Mouse (Mus musculus): Measurements from ENCODE around the gene Alkbh4. TPM values are rescaled to one million over a fixed set of nuclear protein-coding genes. Genes with fewer than 3 reads are reported as not detected.

Alkbh4 gene
- total RNA-seq, 2 experiments from 2014 or later: 8.1 to 9.4 TPM

GRCm38 (mm10) chr5:136171363-136172341 lies 35.7 kb downstream of the Alkbh4 start:
- no peak for DNase-seq (ENCODE audit: low spot score in 2 of 2)
- intact Hi-C loops (cut with DNase I): loop anchor here (2.0 kb wide), 1 partner anchor 35 kb away; the partner anchor contains the start of genes Alkbh4 and Lrwd1

GRCm38 (mm10) chr5:136172939-136173338 lies 37.0 kb downstream of the Alkbh4 start:
- intact Hi-C loops (cut with DNase I): no loop called here
- DNase-seq (ENCODE audit: low spot score in 2 of 2): no peak

- DNase-seq (ENCODE audit: low spot score in 2 of 2): peak; percentile 54 to 82
- intact Hi-C loops (cut with DNase I): no loop called here
These were observed 37.9 kb downstream of the Alkbh4 start for GRCm38 (mm10) chr5:136173606-136174463.

- intact Hi-C loops (cut with DNase I): no loop called here
- DNase-seq (ENCODE audit: low spot score in 2 of 2): no peak
These were observed 43.6 kb downstream of the Alkbh4 start for GRCm38 (mm10) chr5:136179594-136179993.

GRCm38 (mm10) chr5:136181197-136181596 lies 45.3 kb downstream of the Alkbh4 start:
- intact Hi-C loops (cut with DNase I): no loop called here
- DNase-seq (ENCODE audit: low spot score in 2 of 2): peak in 1 of 2 experiments; percentile 55

GRCm38 (mm10) chr5:136182049-136182448 lies 46.1 kb downstream of the Alkbh4 start:
- intact Hi-C loops (cut with DNase I): loop anchor here (1.0 kb wide), 1 partner anchor 12 kb away; the partner anchor contains the start of gene Orai2
- peak in 1 of 2 experiments; percentile 88 for DNase-seq (ENCODE audit: low spot score in 2 of 2)

GRCm38 (mm10) chr5:136182830-136183229 lies 46.9 kb downstream of the Alkbh4 start:
- intact Hi-C loops (cut with DNase I): loop anchor here (1.0 kb wide), 1 partner anchor 13 kb away; the partner anchor contains the start of gene Orai2
- no peak for DNase-seq (ENCODE audit: low spot score in 2 of 2)

- no peak for DNase-seq (ENCODE audit: low spot score in 2 of 2)
- intact Hi-C loops (cut with DNase I): no loop called here
These were observed 47.8 kb downstream of the Alkbh4 start for GRCm38 (mm10) chr5:136183766-136184165.

GRCm38 (mm10) chr5:136186723-136187122 lies 50.8 kb downstream of the Alkbh4 start:
- intact Hi-C loops (cut with DNase I): loop anchor here (2.0 kb wide), 1 partner anchor 50 kb away; the partner anchor contains the start of genes Alkbh4 and Lrwd1
- DNase-seq (ENCODE audit: low spot score in 2 of 2): peak; percentile 41 to 66

Small RNA genes lying within 50 kb of the gene (microRNA-seq; reads per million reads assigned to microRNA genes)
- gene Mir7035: 0.67 to 1.5 reads per million in 2 experiments

Other genes starting within 250 kb of the Alkbh4 start
- 10 to 100 TPM; 16.9 to 19.7 TPM for gene Hspb1, start 248.2 kb upstream of the Alkbh4 start, total RNA-seq (2021)
- 1,000 to 10,000 TPM; 1,217 to 1,308 TPM for gene Ywhag, start 201.5 kb upstream of the Alkbh4 start, total RNA-seq (2021)
- 1 to 10 TPM; 2.0 to 2.3 TPM for gene Ssc4d, start 161.6 kb upstream of the Alkbh4 start, total RNA-seq (2021)
- not detected for gene Zp3, start 156.0 kb upstream of the Alkbh4 start, total RNA-seq (2021)
- gene Dtx2, start 141.3 kb upstream of the Alkbh4 start, total RNA-seq (2021): 1 to 10 TPM; 8.5 to 8.7 TPM
- not detected for gene Upk3b, start 97.7 kb upstream of the Alkbh4 start, total RNA-seq (2021)
- gene Upk3bl, start 81.7 kb upstream of the Alkbh4 start, total RNA-seq (2021): not detected
- gene Rasa4, start 52.2 kb upstream of the Alkbh4 start, total RNA-seq (2021): 1 to 10 TPM; 3.5 to 5.0 TPM
- gene Polr2j, start 19.5 kb upstream of the Alkbh4 start, total RNA-seq (2021): 10 to 100 TPM; 71.5 to 83.9 TPM
- 10 to 100 TPM; 13.3 TPM for gene Lrwd1, start 72 bp upstream of the Alkbh4 start, total RNA-seq (2021)
- gene Orai2, start 34.6 kb downstream of the Alkbh4 start, total RNA-seq (2021): 10 to 100 TPM; 57.1 to 60.1 TPM
- 10 to 100 TPM; 36.8 to 37.1 TPM for gene Prkrip1, start 62.8 kb downstream of the Alkbh4 start, total RNA-seq (2021)
- gene Sh2b2, start 110.4 kb downstream of the Alkbh4 start, total RNA-seq (2021): 1 to 10 TPM; 7.2 to 8.2 TPM